20 mouse cellular contexts compared by ENCODE assay signal in genomic region chr5:144260464-144260863, GRCm38 (mm10).
"Had no signal": no experiment of that assay in that cellular context is flagged by ENCODE, and none has a peak within 500 bp of the region (broad histone marks: within the 10 kb centered on the region; RNA-seq: fewer than 3 reads in every experiment).

No protein-coding gene starts in this region.

- H3K27ac ChIP-seq: kidney, postnatal 0 days; layer of hippocampus, adult 2 months; left cerebral cortex, adult 2 months; liver, embryonic 13.5 days; neural tube, embryonic 12.5 days; neural tube, embryonic 15.5 days; stomach, postnatal 0 days had no signal

- DNase-seq: kidney, postnatal 25 days; layer of hippocampus, postnatal 36 days; liver, embryonic 13.5 days; lung, adult 2 months; lung, postnatal 14 days; lung, postnatal 4 days; midbrain, embryonic 14.5 days; right cerebral cortex, adult 18-20 months; right cerebral cortex, postnatal 14 days; right cerebral cortex, postnatal 4 days; thymus, adult 2 months; thymus, postnatal 14 days; thymus, postnatal 4 days had no signal

- H3K9ac ChIP-seq: liver, embryonic 13.5 days; neural tube, embryonic 12.5 days had no signal

- H3K4me2 ChIP-seq: liver, embryonic 13.5 days; midbrain, embryonic 11.5 days; neural tube, embryonic 12.5 days; neural tube, embryonic 15.5 days had no signal

- H3K4me3 ChIP-seq: layer of hippocampus, adult 2 months; left cerebral cortex, adult 2 months; liver, embryonic 13.5 days; neural tube, embryonic 12.5 days; neural tube, embryonic 15.5 days had no signal

- H3K27me3 ChIP-seq: liver, embryonic 13.5 days; neural tube, embryonic 12.5 days; neural tube, embryonic 15.5 days had no signal

- H3K9me3 ChIP-seq: liver, embryonic 13.5 days; neural tube, embryonic 12.5 days; neural tube, embryonic 15.5 days had no signal
